Mouse (Mus musculus) megakaryocyte, embryonic 14.5 days (primary cell): Measurements from ENCODE around the gene Thap2. TPM values are rescaled to one million over a fixed set of nuclear protein-coding genes. Genes with fewer than 3 reads are reported as not detected.
A peak's percentile ranks its signal among the peaks of the same experiment; 100 is the strongest.

Source experiments
- H3K27me3 ChIP-seq: replicated peaks from 2 replicates; pipeline ENCODE3; 2012; ENCODE audit warnings: inconsistent platforms
- H3K36me3 ChIP-seq: replicated peaks from 2 replicates; pipeline ENCODE3; 2012; ENCODE audit warnings: low read length, inconsistent platforms, mixed read lengths
- H3K4me1 ChIP-seq: 2 replicates; pipeline ENCODE4 v1.6.1; 2012; ENCODE audit warnings: inconsistent platforms
- H3K4me3 ChIP-seq: replicated peaks from 2 replicates; pipeline ENCODE3; 2012; ENCODE audit warnings: moderate library complexity, mild to moderate bottlenecking, inconsistent platforms
- H3K9me3 ChIP-seq: 2 replicates; pipeline ENCODE4 v1.6.1; 2012; ENCODE audit warnings: inconsistent platforms
- FLI1 ChIP-seq: IDR thresholded peaks from 2 replicates; pipeline ENCODE4 v1.6.1; 2012; ENCODE audit warnings: low read length, inconsistent platforms, mixed read lengths
- GATA1 ChIP-seq: IDR thresholded peaks from 3 replicates; pipeline ENCODE4 v1.6.1; 2012; ENCODE audit warnings: mixed read lengths, low read length, inconsistent platforms, borderline replicate concordance
- polyA plus RNA-seq: library from polyadenylated mRNA; stranded (reverse); fragments of >175 nt; gene quantifications from 2 replicates; pipeline ENCODE4 v1.2.3, GENCODE M21; 2012; ENCODE audit warnings: low replicate concordance; ENCODE audit not compliant: insufficient read depth

Thap2 gene
- polyA plus RNA-seq, 1 experiment = 5.5 TPM

DNA sequence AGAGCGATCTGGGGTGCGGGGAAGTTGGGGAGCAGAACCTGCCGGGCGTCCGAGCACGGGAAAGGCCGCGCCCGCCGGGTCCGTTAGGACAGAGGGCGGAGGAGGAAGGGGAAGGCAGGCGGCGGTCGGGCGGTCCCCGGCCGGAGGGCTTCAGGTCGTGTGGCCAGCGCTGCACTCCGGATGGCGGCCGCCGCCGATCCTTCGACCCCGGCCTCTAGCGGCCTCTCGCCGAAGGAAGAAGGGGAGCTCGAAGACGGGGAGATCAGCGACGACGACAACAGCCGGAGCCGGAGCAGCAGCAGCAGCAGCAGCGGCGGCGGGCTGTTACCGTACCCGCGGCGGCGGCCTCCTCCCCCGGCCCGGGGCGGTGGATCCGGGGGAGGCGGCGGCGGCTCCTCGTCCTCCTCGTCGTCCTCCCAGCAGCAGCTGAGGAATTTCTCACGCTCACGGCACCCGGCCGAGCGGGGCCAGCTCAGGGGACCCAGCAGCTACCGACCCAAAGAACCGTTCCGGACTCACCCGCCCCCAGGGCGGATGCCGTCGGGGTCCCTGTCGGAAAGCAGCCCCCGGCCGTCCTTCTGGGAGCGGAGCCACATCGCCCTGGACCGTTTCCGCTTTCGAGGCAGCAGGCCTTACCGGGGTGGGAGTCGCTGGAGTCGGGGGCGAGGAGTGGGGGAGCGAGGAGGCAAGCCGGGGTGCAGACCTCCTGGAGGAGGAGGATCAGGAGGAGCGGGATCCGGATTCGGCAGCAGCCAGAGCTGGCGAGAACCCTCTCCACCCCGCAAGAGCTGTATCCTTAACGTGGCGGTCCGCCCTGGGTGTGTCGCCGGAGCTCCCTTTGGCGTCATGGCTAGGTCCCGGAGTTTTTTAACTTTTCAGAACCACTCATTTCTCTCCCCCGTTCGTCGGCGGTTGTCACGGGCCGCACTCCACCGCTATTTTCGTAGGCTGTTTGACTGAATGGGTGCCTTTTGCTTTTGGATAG lies 1.1 kb upstream of the Thap2 start:
- H3K9me3 ChIP-seq = no peaks in the 10 kb centered on the region
- peak overlapping the region; percentile 94 for H3K4me3 ChIP-seq
- TF ChIP-seq GATA1 (no peak), FLI1 (no peak)
- H3K36me3 ChIP-seq = peaks cover 41% of the 10 kb centered on the region
- H3K4me1 ChIP-seq = peaks cover 46% of the 10 kb centered on the region
- no peaks in the 10 kb centered on the region for H3K27me3 ChIP-seq

DNA sequence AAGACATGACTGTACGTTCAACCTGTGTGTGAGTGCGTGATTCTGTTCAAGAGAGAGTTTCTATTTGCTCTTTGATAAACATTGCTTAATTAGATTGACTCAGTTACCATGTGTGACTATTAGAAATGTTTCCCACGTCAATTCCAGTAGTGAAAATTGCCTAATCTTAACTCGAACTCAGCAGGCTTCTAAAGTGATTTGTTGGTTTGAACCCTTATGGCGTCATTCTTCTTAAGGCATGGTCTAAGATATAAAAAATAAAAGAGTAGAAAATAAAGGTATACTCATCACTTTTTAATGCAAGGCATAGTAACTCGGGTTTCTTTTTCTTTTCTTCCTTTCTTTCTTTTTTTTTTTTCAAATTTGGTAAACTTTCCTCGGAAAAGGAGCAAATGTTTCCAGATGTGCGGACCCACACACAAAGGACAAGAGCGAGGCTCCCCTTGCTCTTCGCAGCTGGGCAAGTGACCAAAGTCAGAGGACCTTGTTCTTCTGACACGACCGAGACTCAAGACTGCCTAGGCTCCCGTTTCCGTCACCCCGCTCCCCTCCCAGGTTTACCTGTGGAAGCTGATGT lies 511 bp downstream of the Thap2 start:
- Histone ChIP-seq H3K27me3 (no peaks in the 10 kb centered on the region), H3K9me3 (no peaks in the 10 kb centered on the region), H3K36me3 (peaks cover 27% of the 10 kb centered on the region), H3K4me3 (peak overlapping the region; percentile 94), H3K4me1 (peaks cover 38% of the 10 kb centered on the region)
- TF ChIP-seq FLI1 (no peak), GATA1 (no peak)

- no peaks in the 10 kb centered on the region for H3K27me3 ChIP-seq
- H3K36me3 ChIP-seq = peaks cover 20% of the 10 kb centered on the region
- H3K4me1 ChIP-seq = peaks cover 31% of the 10 kb centered on the region
- H3K4me3 ChIP-seq = peak overlapping the region; percentile 94
- no peak for TF ChIP-seq FLI1
- no peak for TF ChIP-seq GATA1
- H3K9me3 ChIP-seq = no peaks in the 10 kb centered on the region
Measured at GRCm38 (mm10) chr10:115382846-115383643, 1.2 kb downstream of the Thap2 start.

GRCm38 (mm10) chr10:115381506-115382084 lies 2.6 kb downstream of the Thap2 start:
- peaks cover 25% of the 10 kb centered on the region for H3K4me1 ChIP-seq
- no peaks in the 10 kb centered on the region for H3K27me3 ChIP-seq
- no peaks in the 10 kb centered on the region for H3K9me3 ChIP-seq
- no peak for TF ChIP-seq GATA1
- TF ChIP-seq FLI1 = no peak
- H3K36me3 ChIP-seq = peaks cover 18% of the 10 kb centered on the region
- H3K4me3 ChIP-seq = no peak overlapping the region

- Histone ChIP-seq H3K4me1 (peaks cover 80% of the 10 kb centered on the region), H3K36me3 (peaks cover 19% of the 10 kb centered on the region), H3K9me3 (no peaks in the 10 kb centered on the region), H3K27me3 (no peaks in the 10 kb centered on the region), H3K4me3 (peak overlapping the region; percentile 94)
- TF ChIP-seq GATA1 (no peak), FLI1 (no peak)
Measured at GRCm38 (mm10) chr10:115363151-115363550, 21.1 kb downstream of the Thap2 start.

- Histone ChIP-seq H3K36me3 (peaks cover 19% of the 10 kb centered on the region), H3K27me3 (no peaks in the 10 kb centered on the region), H3K9me3 (no peaks in the 10 kb centered on the region), H3K4me3 (peak overlapping the region; percentile 94), H3K4me1 (peaks cover 75% of the 10 kb centered on the region)
- TF ChIP-seq FLI1 (no peak), GATA1 (no peak)
Measured at GRCm38 (mm10) chr10:115362623-115362964, 21.6 kb downstream of the Thap2 start.

- TF ChIP-seq FLI1 = no peak
- no peak for TF ChIP-seq GATA1
- no peaks in the 10 kb centered on the region for H3K9me3 ChIP-seq
- no peaks in the 10 kb centered on the region for H3K27me3 ChIP-seq
- peaks cover 70% of the 10 kb centered on the region for H3K4me1 ChIP-seq
- H3K36me3 ChIP-seq = peaks cover 25% of the 10 kb centered on the region
- H3K4me3 ChIP-seq = peak within 1 kb of the TSS; percentile 94
Measured at GRCm38 (mm10) chr10:115361840-115362622, 22.2 kb downstream of the Thap2 start, which contains the start of gene Tmem19. TSS of gene Tmem19 (minus strand) at chr10:115362501.

DNA sequence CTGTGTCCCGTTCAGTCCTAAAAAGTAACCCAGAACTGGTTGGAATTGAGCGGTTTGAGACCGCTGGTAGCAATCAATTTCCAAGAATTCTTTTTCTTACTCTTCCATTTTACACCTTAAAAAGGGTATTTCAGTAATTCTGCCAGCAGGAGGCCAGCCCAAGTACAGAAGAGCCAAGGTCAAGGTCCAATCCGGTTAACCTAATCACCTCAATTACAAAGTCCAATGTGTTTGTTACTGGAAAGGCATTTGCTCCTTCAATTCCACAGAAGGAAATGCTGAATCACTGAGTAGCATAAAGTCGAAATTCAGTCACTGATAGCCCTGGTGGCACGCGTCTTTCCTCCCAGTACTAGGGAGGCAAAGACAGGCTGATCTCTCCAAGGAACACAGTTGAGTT lies 25.2 kb downstream of the Thap2 start:
- peak overlapping the region; percentile 67 for H3K4me3 ChIP-seq
- no peak for TF ChIP-seq GATA1
- TF ChIP-seq FLI1 = no peak

DNA sequence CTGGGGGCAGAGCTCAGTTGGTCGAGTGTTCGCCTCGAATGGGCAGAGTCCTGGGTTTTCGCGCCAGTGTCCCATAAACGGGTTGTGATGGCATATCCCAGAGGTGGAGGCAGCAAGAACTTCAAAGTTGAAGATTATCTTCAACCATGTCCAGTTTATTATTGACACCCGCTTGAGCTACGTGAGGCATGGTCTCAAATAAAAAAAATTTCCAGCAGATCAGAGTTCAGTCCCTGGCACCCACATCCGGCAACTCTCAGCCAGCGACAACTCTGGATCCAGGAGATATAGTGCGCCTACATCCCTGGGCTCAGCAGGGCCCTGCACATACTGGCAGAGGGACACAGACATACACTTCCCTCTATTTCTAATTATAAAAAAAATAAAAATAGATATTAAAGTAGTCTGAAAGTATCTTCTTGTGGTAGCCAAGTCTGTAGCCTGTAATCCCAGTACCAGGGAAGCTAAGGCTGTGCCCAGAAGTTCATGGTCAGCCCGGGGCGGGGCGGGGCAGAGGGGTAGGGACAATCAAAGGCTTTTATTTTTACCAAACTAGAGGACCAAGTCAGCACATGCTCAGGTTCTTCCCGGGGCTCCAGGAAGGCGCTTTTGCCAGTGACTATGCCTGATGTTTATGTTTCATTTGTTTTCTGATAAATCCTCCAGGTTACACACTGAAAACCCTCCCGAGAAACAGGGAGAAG lies 25.9 kb downstream of the Thap2 start:
- Histone ChIP-seq H3K4me3 (no peak overlapping the region), H3K27me3 (no peaks in the 10 kb centered on the region), H3K9me3 (no peaks in the 10 kb centered on the region), H3K36me3 (peaks cover 49% of the 10 kb centered on the region), H3K4me1 (peaks cover 45% of the 10 kb centered on the region)
- TF ChIP-seq GATA1 (no peak), FLI1 (no peak)

More for the DNA sequence above, 25.2 kb downstream of the Thap2 start:
- Histone ChIP-seq H3K4me1 (peaks cover 50% of the 10 kb centered on the region), H3K36me3 (peaks cover 49% of the 10 kb centered on the region), H3K27me3 (no peaks in the 10 kb centered on the region), H3K9me3 (no peaks in the 10 kb centered on the region)
